Mouse (Mus musculus) ES-Bruce4 (cell line): ENCODE measurements around the gene Traf2. TPM values are rescaled to one million over a fixed set of nuclear protein-coding genes. Genes with fewer than 3 reads are reported as not detected.
A peak's percentile ranks its signal among the peaks of the same experiment; 100 is the strongest.

Experiments used
- H3K27ac ChIP-seq: 2 replicates; pipeline ENCODE4 v1.5.1; 2012; ENCODE audit warnings: low read length, inconsistent platforms; ENCODE audit not compliant: insufficient read depth
- H3K27me3 ChIP-seq: 2 replicates; pipeline ENCODE4 v1.6.1; 2012; ENCODE audit warnings: mild to moderate bottlenecking, low read length, inconsistent platforms; ENCODE audit not compliant: control insufficient read depth, poor library complexity, insufficient read depth, severe bottlenecking
- H3K36me3 ChIP-seq: 2 replicates; pipeline ENCODE4 v1.6.1; 2012; ENCODE audit warnings: inconsistent platforms, mild to moderate bottlenecking, low read length, moderate library complexity; ENCODE audit not compliant: control insufficient read depth, poor library complexity, insufficient read depth, severe bottlenecking
- H3K4me1 ChIP-seq: one replicate; pipeline ENCODE4 v1.8.1; 2011; ENCODE audit warnings: low read length; ENCODE audit not compliant: control insufficient read depth, insufficient read depth
- H3K4me3 ChIP-seq: 2 replicates; pipeline ENCODE4 v1.5.1; 2011; ENCODE audit warnings: low read depth, mild to moderate bottlenecking, low read length
- H3K9ac ChIP-seq: 2 replicates; pipeline ENCODE4 v1.6.1; 2012; ENCODE audit warnings: low read depth, mild to moderate bottlenecking, inconsistent platforms; ENCODE audit not compliant: poor library complexity, severe bottlenecking
- H3K9me3 ChIP-seq: replicated peaks from 2 replicates; pipeline ENCODE4 v1.6.1; 2012; ENCODE audit warnings: mild to moderate bottlenecking, low read length, inconsistent platforms; ENCODE audit not compliant: control insufficient read depth, poor library complexity, insufficient read depth, severe bottlenecking
- CTCF ChIP-seq: IDR thresholded peaks from one replicate; pipeline ENCODE4 v1.8.1; 2011; ENCODE audit warnings: low read depth, low read length
- EP300 ChIP-seq: IDR thresholded peaks from 2 replicates; pipeline ENCODE4 v1.6.1; 2011; ENCODE audit warnings: low read depth, low read length; ENCODE audit not compliant: insufficient read depth
- POLR2A ChIP-seq: IDR thresholded peaks from one replicate; pipeline ENCODE4 v1.8.1; 2011; ENCODE audit warnings: low read length; ENCODE audit not compliant: insufficient read depth
- polyA plus RNA-seq: library from polyadenylated mRNA; stranded (reverse); fragments of >200 nt; gene quantifications from 2 replicates; pipeline ENCODE4 v1.2.4, GENCODE M21; 2011; ENCODE audit warnings: low read depth; ENCODE audit not compliant: missing spikeins, insufficient read depth, insufficient read length

Traf2 gene
- polyA plus RNA-seq, 1 experiment: 9.8 TPM

DNA sequence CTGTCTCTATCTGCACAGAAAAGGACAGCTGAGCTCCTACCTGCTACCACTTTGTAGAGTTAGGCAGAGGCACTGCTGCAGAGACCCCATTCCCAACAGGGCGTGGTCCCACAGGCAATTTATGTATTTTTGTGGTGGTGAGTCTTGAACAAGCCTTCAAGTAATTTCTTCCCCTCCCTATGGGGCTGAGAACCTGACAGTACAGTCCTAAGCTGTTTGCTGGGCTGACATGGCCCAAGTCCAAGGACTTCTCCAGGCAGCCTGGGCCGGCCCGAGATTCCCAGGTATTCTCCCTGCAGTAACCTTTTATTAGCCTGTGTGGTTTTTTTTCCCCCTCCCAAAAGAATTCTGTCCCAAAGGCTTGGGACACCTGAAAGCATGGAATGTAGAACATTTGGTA, 37.4 kb upstream of the Traf2 start:
- H3K36me3 ChIP-seq: no peaks in the 10 kb centered on the region
- H3K4me3 ChIP-seq: no peak overlapping the region
- no peaks in the 10 kb centered on the region for H3K27me3 ChIP-seq
- H3K9ac ChIP-seq: no peak overlapping the region
- no peak for TF ChIP-seq POLR2A
- TF ChIP-seq EP300: no peak
- no peak for TF ChIP-seq CTCF
- no peaks in the 10 kb centered on the region for H3K4me1 ChIP-seq
- H3K27ac ChIP-seq: no peak overlapping the region
- H3K9me3 ChIP-seq: no peaks in the 10 kb centered on the region

DNA sequence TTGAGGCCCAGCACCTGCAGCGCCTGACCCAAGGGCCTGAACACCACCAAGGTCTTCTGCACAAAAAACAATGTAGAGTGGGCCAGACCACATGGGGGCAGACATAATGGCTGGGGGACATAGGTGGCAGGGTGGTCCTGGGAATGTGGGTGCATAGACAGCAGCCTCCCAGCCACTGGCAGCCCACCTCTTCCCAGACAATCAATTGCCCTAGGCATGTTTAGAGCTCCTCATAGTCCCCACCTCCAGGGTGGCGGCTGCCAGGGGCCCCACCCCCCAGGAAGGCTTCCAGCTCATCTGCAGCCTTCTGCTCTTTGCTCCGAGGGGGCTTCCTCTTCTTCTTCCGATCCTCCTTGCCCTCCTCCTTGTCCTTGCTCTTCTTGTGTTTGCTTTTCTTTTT, 36.8 kb upstream of the Traf2 start:
- H3K36me3 ChIP-seq: no peaks in the 10 kb centered on the region
- H3K27ac ChIP-seq: no peak overlapping the region
- no peak overlapping the region for H3K4me3 ChIP-seq
- no peaks in the 10 kb centered on the region for H3K4me1 ChIP-seq
- H3K9me3 ChIP-seq: no peaks in the 10 kb centered on the region
- peaks cover 5% of the 10 kb centered on the region; the same call in 1 of the 2 replicates for H3K27me3 ChIP-seq
- TF ChIP-seq POLR2A: no peak
- no peak overlapping the region for H3K9ac ChIP-seq

DNA sequence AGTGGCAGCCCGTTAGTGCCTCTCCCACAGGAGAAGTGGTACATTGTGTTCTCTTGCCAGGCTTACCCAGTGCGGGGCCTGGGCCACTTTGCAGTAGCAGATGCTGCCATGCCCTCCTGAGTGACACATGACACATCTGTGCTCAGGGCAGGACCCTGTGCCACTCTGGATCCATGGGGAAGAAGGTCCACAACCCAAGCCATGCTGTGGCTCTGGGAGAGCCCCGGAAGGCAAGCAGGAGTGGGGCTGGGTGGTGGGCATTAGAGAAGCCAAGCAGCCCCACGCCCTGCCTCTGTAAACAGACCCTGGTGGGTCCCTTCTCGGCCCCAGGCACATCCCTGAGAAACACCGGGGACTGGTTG, 36.4 kb upstream of the Traf2 start:
- no peaks in the 10 kb centered on the region for H3K36me3 ChIP-seq
- H3K4me1 ChIP-seq: no peaks in the 10 kb centered on the region
- H3K27me3 ChIP-seq: peaks cover 5% of the 10 kb centered on the region; the same call in 1 of the 2 replicates
- no peak overlapping the region for H3K27ac ChIP-seq
- TF ChIP-seq POLR2A (no peak), EP300 (no peak), CTCF (no peak)
- H3K9me3 ChIP-seq: no peaks in the 10 kb centered on the region
- no peak overlapping the region for H3K4me3 ChIP-seq
- no peak overlapping the region for H3K9ac ChIP-seq

DNA sequence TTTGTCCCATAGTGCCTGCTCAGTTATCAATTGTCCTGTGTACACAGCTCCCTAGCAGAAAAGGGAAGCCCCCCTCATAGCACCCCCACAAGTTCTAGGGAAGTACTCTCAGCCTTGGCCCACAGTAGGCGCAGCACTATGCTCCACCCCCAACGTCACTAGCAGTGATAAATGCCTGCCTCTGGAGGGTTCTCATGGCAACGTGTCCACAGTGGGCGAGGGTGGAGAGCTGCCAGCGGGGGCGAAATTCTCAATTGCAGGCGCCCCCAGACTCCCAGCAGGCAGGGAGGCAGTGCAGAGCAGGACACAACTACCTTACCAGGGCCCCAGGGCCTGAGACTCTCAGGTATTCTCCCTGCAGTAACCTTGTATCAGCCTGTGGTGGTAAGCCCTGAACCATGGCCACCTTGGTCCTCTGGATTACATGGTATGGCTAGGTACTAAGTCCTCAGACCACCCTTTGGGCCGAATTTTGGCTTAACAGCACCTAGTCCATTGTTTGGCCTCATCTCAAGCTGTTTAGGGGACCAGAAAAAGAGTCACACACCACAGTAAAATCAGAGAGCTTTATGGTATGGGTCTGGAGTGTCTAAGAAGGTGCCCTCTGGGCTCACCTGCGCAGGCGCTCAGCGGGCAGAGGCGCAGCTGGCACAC, 35.9 kb upstream of the Traf2 start:
- no peaks in the 10 kb centered on the region for H3K9me3 ChIP-seq
- H3K36me3 ChIP-seq: no peaks in the 10 kb centered on the region
- no peak for TF ChIP-seq CTCF
- peaks cover 5% of the 10 kb centered on the region; the same call in 1 of the 2 replicates for H3K27me3 ChIP-seq
- H3K9ac ChIP-seq: no peak overlapping the region
- H3K4me1 ChIP-seq: no peaks in the 10 kb centered on the region
- no peak overlapping the region for H3K27ac ChIP-seq
- no peak overlapping the region for H3K4me3 ChIP-seq

DNA sequence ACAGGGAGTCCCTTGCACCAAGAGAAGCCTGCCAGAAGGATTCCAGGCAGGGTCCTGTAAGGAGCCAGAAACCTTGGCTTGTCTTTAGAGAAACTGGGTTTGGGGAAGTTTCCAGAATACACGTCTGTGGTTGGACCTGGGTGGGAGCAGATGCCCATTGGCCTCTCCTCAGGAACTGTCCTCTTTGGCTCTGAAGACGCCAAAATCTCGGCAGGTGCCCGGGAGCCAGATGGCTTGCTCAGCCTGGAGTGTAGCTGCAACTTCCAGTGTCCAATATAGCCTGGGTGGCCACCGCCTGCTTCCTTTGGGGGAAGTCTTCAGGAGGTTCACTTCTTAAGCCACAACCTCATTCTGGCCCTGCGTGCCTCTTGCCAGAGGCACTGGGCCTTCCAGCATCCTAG, 35.2 kb upstream of the Traf2 start:
- no peaks in the 10 kb centered on the region for H3K4me1 ChIP-seq
- TF ChIP-seq EP300 (no peak), POLR2A (no peak), CTCF (no peak)
- H3K27me3 ChIP-seq: peaks cover 5% of the 10 kb centered on the region; the same call in 1 of the 2 replicates
- no peaks in the 10 kb centered on the region for H3K36me3 ChIP-seq
- H3K4me3 ChIP-seq: no peak overlapping the region
- H3K9me3 ChIP-seq: no peaks in the 10 kb centered on the region
- no peak overlapping the region for H3K27ac ChIP-seq
- no peak overlapping the region for H3K9ac ChIP-seq

DNA sequence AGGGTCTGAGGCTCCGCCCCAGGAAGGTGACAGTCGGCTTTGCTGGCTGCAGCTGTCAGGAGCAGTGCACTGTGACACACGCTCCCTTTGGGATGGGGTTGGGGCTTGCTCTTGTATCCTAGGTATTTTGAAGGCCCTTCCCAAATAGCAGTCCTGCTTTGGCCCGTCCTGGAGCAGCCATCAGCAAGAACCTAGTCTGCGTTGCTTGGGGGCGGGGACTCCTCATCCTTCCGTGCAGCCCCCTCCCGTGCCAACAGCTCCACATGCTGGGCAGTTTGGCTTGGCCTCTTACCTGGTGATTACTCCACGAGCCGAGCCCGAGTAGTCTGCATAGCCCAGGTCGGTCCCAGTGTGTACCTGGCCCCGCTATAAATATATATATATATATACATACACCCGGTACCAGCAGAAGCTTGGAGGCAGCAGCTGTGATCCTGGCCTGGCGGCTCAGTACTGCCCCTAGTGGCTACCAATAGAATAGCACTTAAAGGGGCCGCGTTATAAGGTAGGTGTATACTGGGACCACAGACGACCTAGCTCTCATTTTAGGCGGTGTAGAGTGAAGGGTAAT, 34.6 kb upstream of the Traf2 start, which contains the start of gene Ajm1:
Gene Ajm1, minus strand, starts transcription at position 464 of the 571 bp plus-strand sequence.
- H3K4me1 ChIP-seq: no peaks in the 10 kb centered on the region
- no peak within 1 kb of the TSS for H3K9ac ChIP-seq
- no peaks in the 10 kb centered on the region for H3K36me3 ChIP-seq
- peaks cover 5% of the 10 kb centered on the region; the same call in 1 of the 2 replicates for H3K27me3 ChIP-seq
- TF ChIP-seq CTCF (peak; percentile 82), POLR2A (no peak)
- H3K9me3 ChIP-seq: no peaks in the 10 kb centered on the region
- H3K4me3 ChIP-seq: 0 out of 2 replicates have a peak within 1 kb of the TSS, but pooled peaks have one; percentile 22
- no peak within 1 kb of the TSS for H3K27ac ChIP-seq
